Comparison of ENCODE assay signal across 18 mouse cellular contexts in the genomic region with DNA sequence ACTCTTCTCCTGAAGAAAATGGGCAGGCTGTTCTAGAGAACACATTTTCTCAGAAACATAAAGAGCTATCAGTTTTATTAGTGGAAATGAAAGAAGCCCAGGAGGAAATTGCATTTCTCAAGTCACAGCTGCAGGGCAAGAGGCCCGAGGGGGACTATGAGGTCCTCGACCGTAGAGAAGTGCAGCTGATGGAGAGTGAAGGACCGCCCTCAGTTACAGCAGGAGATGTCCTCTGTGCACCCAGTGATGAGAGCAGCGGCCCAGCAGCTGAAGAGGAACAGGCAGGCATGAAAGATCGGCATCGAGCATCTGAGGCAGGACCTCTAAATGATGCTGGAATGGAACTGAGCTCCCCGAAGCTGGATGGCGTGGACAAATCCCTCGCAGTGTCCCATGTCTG. TPM values are rescaled to one million over a fixed set of nuclear protein-coding genes. Genes with fewer than 3 reads are reported as not detected.
"Had no signal": no experiment of that assay in that cellular context is flagged by ENCODE, and none has a peak within 500 bp of the region (broad histone marks: within the 10 kb centered on the region; RNA-seq: fewer than 3 reads in every experiment).

No protein-coding gene starts in this region.

- H3K9me3 ChIP-seq: liver, embryonic 13.5 days; lung, embryonic 15.5 days; midbrain, embryonic 12.5 days; midbrain, embryonic 15.5 days; neural tube, embryonic 12.5 days; neural tube, embryonic 15.5 days; stomach, embryonic 15.5 days had no signal

- H3K4me1 ChIP-seq: liver, embryonic 13.5 days; lung, embryonic 15.5 days; midbrain, embryonic 12.5 days; midbrain, embryonic 15.5 days; neural tube, embryonic 12.5 days; neural tube, embryonic 15.5 days; stomach, embryonic 15.5 days had no signal

- H3K27ac ChIP-seq: kidney, postnatal 0 days; layer of hippocampus, adult 2 months; liver, embryonic 13.5 days; lung, embryonic 15.5 days; macrophage; midbrain, embryonic 12.5 days; midbrain, embryonic 15.5 days; neural tube, embryonic 12.5 days; neural tube, embryonic 15.5 days; stomach, embryonic 15.5 days had no signal

- H3K27me3 ChIP-seq: liver, embryonic 13.5 days; lung, embryonic 15.5 days; midbrain, embryonic 12.5 days; midbrain, embryonic 15.5 days; neural tube, embryonic 12.5 days; neural tube, embryonic 15.5 days; stomach, embryonic 15.5 days had no signal

- H3K4me3 ChIP-seq: layer of hippocampus, adult 2 months; liver, embryonic 13.5 days; lung, embryonic 15.5 days; midbrain, embryonic 12.5 days; midbrain, embryonic 15.5 days; neural tube, embryonic 12.5 days; neural tube, embryonic 15.5 days; stomach, embryonic 15.5 days had no signal

- H3K4me2 ChIP-seq: liver, embryonic 13.5 days; lung, embryonic 15.5 days; midbrain, embryonic 12.5 days; midbrain, embryonic 15.5 days; neural tube, embryonic 12.5 days; neural tube, embryonic 15.5 days; stomach, embryonic 15.5 days had no signal

- ATAC-seq: intestine, postnatal 0 days; midbrain, embryonic 15.5 days had no signal

- DNase-seq: kidney, adult 2 months; kidney, postnatal 25 days; layer of hippocampus, adult 9-11 months; liver, embryonic 13.5 days; retina, postnatal 1 day; right cerebral cortex, postnatal 25 days; thymus, adult 18-20 months; thymus, postnatal 36 days had no signal

- H3K9ac ChIP-seq: liver, embryonic 13.5 days; lung, embryonic 15.5 days; midbrain, embryonic 12.5 days; midbrain, embryonic 15.5 days; neural tube, embryonic 12.5 days; neural tube, embryonic 15.5 days; stomach, embryonic 15.5 days had no signal

RNA-seq across cellular contexts. Expression of a gene that starts 37.1 kb away (rescaled TPM):
- polyA plus RNA-seq: macrophage had no signal
